Mouse (Mus musculus): ENCODE data around the gene Olfr828.

The Olfr828 gene

GRCm38 (mm10) chr9:18819426-18819825 is at the start of gene Olfr828:
Olfr828 (minus strand) TSS chr9:18819526.
- no peak for DNase-seq (ENCODE audit: low read depth, low spot score)

GRCm38 (mm10) chr9:18854633-18855032 is 35.3 kb upstream of the Olfr828 start, which contains the start of gene Olfr829:
Olfr829 (plus strand) TSS chr9:18854933.
- no peak for DNase-seq (ENCODE audit: low read depth, low spot score)

GRCm38 (mm10) chr9:18785316-18785715 is 34.0 kb downstream of the Olfr828 start:
- no peak for DNase-seq (ENCODE audit: low read depth, low spot score)

- DNase-seq (ENCODE audit: low read depth, low spot score) = no peak
These were observed 39.9 kb downstream of the Olfr828 start for GRCm38 (mm10) chr9:18779476-18779875.

- DNase-seq (ENCODE audit: low read depth, low spot score) = no peak
These were observed 40.3 kb downstream of the Olfr828 start for GRCm38 (mm10) chr9:18778981-18779380.

Data from CD4-positive, CD25-positive, alpha-beta regulatory T cell, adult 2 months (primary cell).